Mouse (Mus musculus) heart, postnatal 36 days (tissue): Measurements from ENCODE around the gene Rnpep. TPM values are rescaled to one million over a fixed set of nuclear protein-coding genes. Genes with fewer than 3 reads are reported as not detected.

ENCODE experiments used
- total RNA-seq, 2 experiments: library from RNA; stranded (reverse); gene quantifications; 2 replicates each; pipeline ENCODE4 v1.2.3; 2021

The Rnpep gene
- total RNA-seq, 2 experiments from 2014 or later = 20.5 to 26.7 TPM

Other genes with a start within 250 kb of the Rnpep start
- 10 to 100 TPM; 15.6 to 19.8 TPM for gene Lgr6, start 178.8 kb downstream of the Rnpep start, total RNA-seq
- under 1 TPM; 0.69 to 0.70 TPM for gene Ptpn7, start 151.4 kb downstream of the Rnpep start, total RNA-seq
- gene Arl8a, start 137.3 kb downstream of the Rnpep start, total RNA-seq = 10 to 100 TPM; 21.1 to 26.7 TPM
- 1 to 10 TPM in 1 of 2 experiments, under 1 TPM in 1; 0.92 to 1.0 TPM for gene Gpr37l1, start 116.4 kb downstream of the Rnpep start, total RNA-seq
- not detected for gene Elf3, start 25.5 kb downstream of the Rnpep start, total RNA-seq
- gene Timm17a, start 29.7 kb upstream of the Rnpep start, total RNA-seq = 100 to 1,000 TPM; 366 to 397 TPM
- 1 to 10 TPM; 2.9 to 3.7 TPM for gene Lmod1, start 40.7 kb upstream of the Rnpep start, total RNA-seq
- gene Shisa4, start 91.2 kb upstream of the Rnpep start, total RNA-seq = 1 to 10 TPM; 3.0 to 3.2 TPM
- 10 to 100 TPM; 30.6 to 33.2 TPM for gene Ipo9, start 146.4 kb upstream of the Rnpep start, total RNA-seq